Mouse (Mus musculus) ES-E14 (cell line): ENCODE data around the gene Ldlrad3. TPM values are rescaled to one million over a fixed set of nuclear protein-coding genes. Genes with fewer than 3 reads are reported as not detected.

Experiments used
- DNase-seq: peaks from one replicate; pipeline ENCODE4 v3.0.0-alpha.2; 2013; ENCODE audit warnings: low read depth, low spot score
- H3K27ac ChIP-seq: 2 replicates; pipeline ENCODE4 v1.5.1; 2012; ENCODE audit warnings: low read depth, mild to moderate bottlenecking, low read length, moderate library complexity, mixed read lengths; ENCODE audit not compliant: poor library complexity, insufficient read depth, severe bottlenecking
- H3K36me3 ChIP-seq: 2 replicates; pipeline ENCODE4 v1.6.1; 2012; ENCODE audit warnings: mild to moderate bottlenecking, low read length, moderate library complexity, mixed read lengths; ENCODE audit not compliant: control insufficient read depth, poor library complexity, insufficient read depth, severe bottlenecking
- H3K4me1 ChIP-seq, 2 experiments: fragments of 150-350 bp in 1 of 2; sonication (generic) in 1 of 2; 2 replicates each; pipeline ENCODE4 v1.6.1; 2012; ENCODE audit warnings: low read length in 2 of 2, mild to moderate bottlenecking in 1 of 2, mixed read lengths in 1 of 2; ENCODE audit not compliant: control insufficient read depth in 2 of 2, insufficient read depth in 2 of 2, poor library complexity in 1 of 2
- H3K4me3 ChIP-seq, 2 experiments: fragments of 150-350 bp in 1 of 2; sonication (generic) in 1 of 2; 2 replicates each; pipeline ENCODE4 v1.5.1; 2012; ENCODE audit warnings: low read length in 2 of 2, low read depth in 1 of 2, mild to moderate bottlenecking in 1 of 2, mixed read lengths in 1 of 2; ENCODE audit not compliant: insufficient read depth in 1 of 2, poor library complexity in 1 of 2, severe bottlenecking in 1 of 2
- H3K9ac ChIP-seq: 2 replicates; pipeline ENCODE4 v1.6.1; 2012; ENCODE audit warnings: low read depth, mild to moderate bottlenecking, low read length, mixed read lengths; ENCODE audit not compliant: poor library complexity, insufficient read depth, severe bottlenecking
- H3K9me3 ChIP-seq: fragments of 150-350 bp; sonication (generic); 2 replicates; pipeline ENCODE4 v1.6.1; 2012; ENCODE audit warnings: low read depth, mild to moderate bottlenecking, low read length; ENCODE audit not compliant: control insufficient read depth, insufficient read depth
- CHD2 ChIP-seq: IDR thresholded peaks from 2 replicates; pipeline ENCODE4 v1.6.1; 2014; ENCODE audit warnings: mild to moderate bottlenecking, low read depth, low read length, inconsistent platforms
- HCFC1 ChIP-seq: IDR thresholded peaks from 2 replicates; pipeline ENCODE4 v1.6.1; 2012; ENCODE audit warnings: low read length, inconsistent platforms, borderline replicate concordance; ENCODE audit not compliant: insufficient read depth
- MAFK ChIP-seq: IDR thresholded peaks from 2 replicates; pipeline ENCODE4 v1.6.1; 2014; ENCODE audit warnings: mild to moderate bottlenecking, low read depth, low read length, inconsistent platforms; ENCODE audit not compliant: insufficient read depth
- ZC3H11A ChIP-seq: IDR thresholded peaks from 2 replicates; pipeline ENCODE4 v1.6.1; 2012; ENCODE audit warnings: low read depth, mild to moderate bottlenecking, inconsistent platforms, low read length, borderline replicate concordance
- ZNF384 ChIP-seq: IDR thresholded peaks from 2 replicates; pipeline ENCODE4 v1.6.1; 2012; ENCODE audit warnings: low read depth, low read length, inconsistent platforms
- in situ Hi-C, 2 experiments: fragments of 600-800 bp; cut with MboI; formaldehyde crosslinking; loops; one replicate each; pipeline ENCODE4 v1.15.1; 2025; ENCODE audit warnings: low sequenced_read_pairs in 2 of 2, inconsistent platforms in 1 of 2; ENCODE audit not compliant: unreplicated experiment in 2 of 2
- total RNA-seq: library from RNA; depleted of rRNA; stranded (reverse); fragments of 300-350 nt; gene quantifications from 2 replicates; pipeline ENCODE4 v1.2.3, GENCODE M21; 2012

Gene Ldlrad3
- total RNA-seq, 1 experiment = 27.1 TPM

- Histone ChIP-seq H3K9me3 (no peaks in the 10 kb centered on the region), H3K4me3 (no peak overlapping the region), H3K9ac (no peak overlapping the region), H3K36me3 (peaks cover 13% of the 10 kb centered on the region; the same call in 1 of the 2 replicates), H3K4me1 (peaks cover 0 to 3% of the 10 kb centered on the region in 2 experiments; a peak in 1 of 4 replicates), H3K27ac (no peak overlapping the region)
- DNase-seq = no peak
- TF ChIP-seq ZNF384 (no peak), ZC3H11A (no peak), CHD2 (no peak), MAFK (no peak), HCFC1 (no peak)
- in situ Hi-C loops = no loop called here
Observed at GRCm38 (mm10) chr2:102061921-102062320, 124.3 kb downstream of the Ldlrad3 start.

- in situ Hi-C loops = no loop called here
- H3K9ac ChIP-seq = no peak overlapping the region
- H3K36me3 ChIP-seq = peaks cover 9% of the 10 kb centered on the region; the same call in 1 of the 2 replicates
- H3K4me1 ChIP-seq = peaks cover 0 to 3% of the 10 kb centered on the region in 2 experiments; a peak in 1 of 4 replicates
- TF ChIP-seq MAFK (no peak), ZNF384 (no peak), ZC3H11A (no peak), CHD2 (no peak), HCFC1 (no peak)
- no peak for DNase-seq
- H3K27ac ChIP-seq = no peak overlapping the region
- no peaks in the 10 kb centered on the region for H3K9me3 ChIP-seq
- H3K4me3 ChIP-seq = no peak overlapping the region
Observed at GRCm38 (mm10) chr2:102057746-102058145, 128.4 kb downstream of the Ldlrad3 start.

- no peak for DNase-seq
- TF ChIP-seq MAFK = no peak
- TF ChIP-seq ZNF384 = no peak
- no peak for TF ChIP-seq HCFC1
- TF ChIP-seq ZC3H11A = no peak
- TF ChIP-seq CHD2 = no peak
- no peak overlapping the region for H3K9ac ChIP-seq
- no peak overlapping the region for H3K27ac ChIP-seq
- in situ Hi-C loops = no loop called here
- H3K4me1 ChIP-seq = peaks cover 0 to 3% of the 10 kb centered on the region in 2 experiments; a peak in 1 of 4 replicates
- H3K36me3 ChIP-seq = peaks cover 9% of the 10 kb centered on the region; the same call in 1 of the 2 replicates
- no peak overlapping the region for H3K4me3 ChIP-seq
- H3K9me3 ChIP-seq = no peaks in the 10 kb centered on the region
Observed at GRCm38 (mm10) chr2:102057029-102057685, 129.0 kb downstream of the Ldlrad3 start.

GRCm38 (mm10) chr2:102056144-102056543 lies 130.0 kb downstream of the Ldlrad3 start:
- Histone ChIP-seq H3K9ac (no peak overlapping the region), H3K27ac (no peak overlapping the region), H3K4me3 (no peak overlapping the region), H3K9me3 (no peaks in the 10 kb centered on the region), H3K4me1 (peaks cover 0 to 3% of the 10 kb centered on the region in 2 experiments; a peak in 1 of 4 replicates), H3K36me3 (peaks cover 9% of the 10 kb centered on the region; the same call in 1 of the 2 replicates)
- TF ChIP-seq CHD2 = no peak
- TF ChIP-seq ZC3H11A = no peak
- TF ChIP-seq HCFC1 = no peak
- no peak for TF ChIP-seq MAFK
- no peak for TF ChIP-seq ZNF384
- no peak for DNase-seq
- in situ Hi-C loops = no loop called here
